Mouse (Mus musculus): Measurements from ENCODE around the gene Thsd7a.

Thsd7a gene

GRCm38 (mm10) chr6:12742791-12743190, 6.4 kb downstream of the Thsd7a start:
- no peak for TF ChIP-seq GATA4 (IDR thresholded peaks at IDR 0.05; ENCODE audit: insufficient replicate concordance, low read length)

DNA sequence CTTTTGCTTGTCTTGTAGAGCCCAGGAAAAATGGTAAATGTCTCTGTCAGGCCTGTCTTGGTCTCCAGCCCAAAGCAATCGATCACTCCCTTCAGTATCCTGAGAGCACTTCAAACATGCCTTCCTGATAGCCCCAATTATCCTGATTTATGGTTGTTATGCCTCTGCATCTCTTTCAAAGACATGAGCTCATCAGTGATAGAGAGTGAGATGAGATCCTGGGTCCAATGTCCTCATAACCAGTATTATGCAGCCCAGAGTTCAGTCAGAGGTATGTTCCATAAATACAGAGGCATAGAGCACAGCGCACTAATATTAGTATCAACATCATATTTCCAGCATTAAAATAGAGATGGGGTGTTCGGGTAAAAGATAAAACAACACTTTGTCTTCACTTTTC, 15.3 kb downstream of the Thsd7a start:
- no peak for TF ChIP-seq GATA4 (IDR thresholded peaks at IDR 0.05; ENCODE audit: insufficient replicate concordance, low read length)

- no peak for TF ChIP-seq GATA4 (IDR thresholded peaks at IDR 0.05; ENCODE audit: insufficient replicate concordance, low read length)
Observed at GRCm38 (mm10) chr6:12716071-12716470, 33.1 kb downstream of the Thsd7a start.

GRCm38 (mm10) chr6:12712581-12712980, 36.6 kb downstream of the Thsd7a start:
- no peak for TF ChIP-seq GATA4 (IDR thresholded peaks at IDR 0.05; ENCODE audit: insufficient replicate concordance, low read length)

GRCm38 (mm10) chr6:12702925-12703324, 46.3 kb downstream of the Thsd7a start:
- no peak for TF ChIP-seq GATA4 (IDR thresholded peaks at IDR 0.05; ENCODE audit: insufficient replicate concordance, low read length)

GRCm38 (mm10) chr6:12699089-12699488, 50.1 kb downstream of the Thsd7a start:
- no peak for TF ChIP-seq GATA4 (IDR thresholded peaks at IDR 0.05; ENCODE audit: insufficient replicate concordance, low read length)

GRCm38 (mm10) chr6:12693689-12694088, 55.5 kb downstream of the Thsd7a start:
- TF ChIP-seq GATA4 (IDR thresholded peaks at IDR 0.05; ENCODE audit: insufficient replicate concordance, low read length) = no peak

GRCm38 (mm10) chr6:12693239-12693638, 56.0 kb downstream of the Thsd7a start:
- TF ChIP-seq GATA4 (IDR thresholded peaks at IDR 0.05; ENCODE audit: insufficient replicate concordance, low read length) = no peak

GRCm38 (mm10) chr6:12649633-12650032, 99.6 kb downstream of the Thsd7a start:
- TF ChIP-seq GATA4 (IDR thresholded peaks at IDR 0.05; ENCODE audit: insufficient replicate concordance, low read length) = no peak

DNA sequence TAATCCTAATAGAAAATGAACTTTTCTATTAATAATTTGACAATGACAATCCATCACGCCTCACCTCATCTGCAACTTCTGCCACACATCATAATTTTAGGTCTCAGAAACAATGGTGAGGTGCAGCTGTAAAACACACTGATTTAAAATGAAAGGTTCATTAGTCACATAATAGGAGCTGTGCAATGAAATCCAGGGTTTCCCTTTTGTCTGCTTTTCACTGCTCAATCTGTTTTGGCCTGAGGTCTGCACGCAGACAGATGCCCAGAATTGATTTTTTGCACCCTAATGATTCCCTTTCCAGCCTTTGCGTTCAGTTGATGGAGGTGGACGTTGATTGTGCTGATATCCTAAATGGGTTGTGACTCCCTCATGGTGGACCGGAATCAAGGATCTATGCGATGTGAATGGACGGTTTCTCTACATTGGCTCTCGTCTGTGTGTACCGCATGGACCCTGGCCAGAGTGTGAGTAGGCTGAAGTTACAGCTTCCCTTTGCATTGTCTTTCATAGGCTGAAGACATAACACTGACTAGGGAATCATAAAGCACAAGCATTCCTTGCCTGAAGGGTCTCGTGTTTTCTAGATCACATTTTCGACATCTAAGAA, 120.5 kb downstream of the Thsd7a start:
- TF ChIP-seq GATA4 (IDR thresholded peaks at IDR 0.05; ENCODE audit: insufficient replicate concordance, low read length) = no peak

DNA sequence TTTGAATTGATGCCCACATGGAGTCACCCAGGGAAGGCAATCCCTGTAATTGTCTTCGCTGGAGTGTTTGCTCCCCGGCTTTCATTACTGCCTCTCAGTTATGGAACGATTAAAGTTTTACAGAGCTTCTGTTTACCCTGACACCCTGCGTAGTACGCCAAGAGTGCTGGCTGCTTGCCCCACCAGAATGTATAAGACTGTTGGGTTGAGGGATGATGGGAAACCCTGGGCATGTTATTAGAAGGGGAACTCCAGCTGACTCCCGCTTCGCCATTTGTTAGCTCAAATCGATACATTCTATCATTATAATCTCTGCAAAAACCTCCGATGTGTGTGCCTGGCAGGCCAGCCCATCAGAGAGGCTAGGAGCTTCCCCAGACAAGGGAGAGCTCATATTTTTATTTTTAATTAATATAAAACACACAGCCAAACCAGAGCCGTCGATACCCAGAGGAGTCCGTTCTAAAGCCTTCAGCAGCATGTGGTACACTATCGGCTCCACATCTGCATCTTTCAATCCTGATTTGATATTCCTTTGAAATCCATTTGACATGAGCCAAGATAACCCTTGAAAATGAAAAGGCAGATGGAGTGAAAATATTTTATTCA, 142.5 kb downstream of the Thsd7a start:
- no peak for TF ChIP-seq GATA4 (IDR thresholded peaks at IDR 0.05; ENCODE audit: insufficient replicate concordance, low read length)

- TF ChIP-seq GATA4 (IDR thresholded peaks at IDR 0.05; ENCODE audit: insufficient replicate concordance, low read length) = no peak
Observed at GRCm38 (mm10) chr6:12602927-12603326, 146.3 kb downstream of the Thsd7a start.

DNA sequence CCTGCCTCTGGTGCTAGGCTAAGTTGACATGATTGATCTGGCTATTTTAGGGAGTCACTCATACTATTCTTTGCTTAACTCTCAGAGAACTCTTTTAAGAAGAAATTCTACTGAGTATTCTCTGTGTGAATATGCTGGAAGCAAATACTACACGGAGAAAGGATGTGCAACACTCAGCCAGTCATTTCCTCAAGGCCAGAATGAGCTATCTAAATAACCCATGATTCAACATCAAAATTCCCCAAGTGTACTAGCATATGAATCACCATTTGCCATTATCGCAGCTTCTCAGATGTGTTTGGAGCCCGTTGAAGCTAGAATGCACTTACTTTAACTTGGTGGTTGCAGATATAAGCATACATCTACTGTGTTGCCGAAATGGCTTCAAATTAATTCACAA, 147.0 kb downstream of the Thsd7a start:
- no peak for TF ChIP-seq GATA4 (IDR thresholded peaks at IDR 0.05; ENCODE audit: insufficient replicate concordance, low read length)

DNA sequence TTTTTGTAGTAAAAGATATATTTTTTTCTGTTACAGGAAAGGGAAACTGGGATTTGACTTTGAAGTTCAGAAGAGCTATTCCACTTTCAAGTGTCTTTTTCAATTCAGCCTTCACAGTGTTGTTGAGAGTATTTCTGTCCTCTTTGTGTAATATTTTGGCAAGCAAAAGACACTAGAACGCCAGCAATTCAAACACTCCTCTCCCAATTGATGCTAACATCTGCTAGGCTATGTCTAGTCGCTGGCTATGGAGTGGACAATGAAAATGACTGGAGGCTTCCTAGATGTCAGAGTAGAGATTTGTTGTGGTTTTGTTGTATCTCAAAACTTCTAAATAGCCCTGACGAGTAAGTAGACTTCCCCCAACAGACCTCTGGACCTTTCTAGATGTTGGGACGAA, 164.8 kb downstream of the Thsd7a start:
- TF ChIP-seq GATA4 (IDR thresholded peaks at IDR 0.05; ENCODE audit: insufficient replicate concordance, low read length) = no peak

GRCm38 (mm10) chr6:12581143-12581542, 168.1 kb downstream of the Thsd7a start:
- TF ChIP-seq GATA4 (IDR thresholded peaks at IDR 0.05; ENCODE audit: insufficient replicate concordance, low read length) = no peak

DNA sequence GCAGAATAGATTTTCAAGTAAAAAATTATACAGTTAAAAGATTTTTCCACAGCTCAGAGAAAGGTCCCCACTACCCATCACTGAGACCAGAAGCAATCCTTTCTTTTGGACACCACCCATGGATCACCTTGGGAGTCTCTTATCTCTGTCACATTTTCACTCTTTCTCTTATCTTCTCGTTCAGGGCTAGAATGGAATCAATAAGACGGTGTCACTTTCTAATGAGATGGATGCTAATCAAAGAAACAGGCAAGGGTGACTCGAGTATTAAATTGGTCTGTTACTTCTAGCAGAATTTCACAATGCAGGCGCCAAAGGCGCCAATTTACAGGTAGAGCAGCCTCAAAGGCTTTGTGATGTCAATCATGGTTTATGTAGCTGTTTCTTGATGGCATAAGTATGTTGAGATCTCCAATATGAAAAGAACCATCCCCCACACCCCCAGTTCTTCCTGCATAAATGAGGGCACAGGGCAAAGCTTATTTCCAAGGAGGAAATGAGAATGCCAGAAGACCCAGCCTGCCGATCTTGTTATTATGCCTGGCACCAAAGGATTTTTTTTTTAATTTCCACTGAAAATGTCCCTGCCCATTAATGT, 173.5 kb downstream of the Thsd7a start:
- no peak for TF ChIP-seq GATA4 (IDR thresholded peaks at IDR 0.05; ENCODE audit: insufficient replicate concordance, low read length)

DNA sequence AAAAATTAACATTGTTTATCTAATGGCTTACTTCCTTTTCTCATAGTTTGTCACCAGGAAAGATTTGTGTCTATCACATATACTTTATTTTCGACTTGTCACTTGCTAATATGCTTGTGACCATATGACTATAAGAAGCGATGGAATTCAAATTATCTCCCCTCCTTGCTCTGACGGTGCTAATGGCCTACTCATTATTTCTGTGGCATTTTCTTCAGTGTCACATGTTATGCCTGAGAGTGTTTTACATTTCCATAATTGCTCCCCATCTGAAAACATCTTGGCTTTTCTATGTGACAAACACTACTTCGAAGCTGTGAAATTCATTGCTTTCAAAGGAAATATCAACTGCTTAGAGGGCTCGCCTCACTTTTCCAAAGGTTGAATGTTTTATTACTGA, 177.0 kb downstream of the Thsd7a start:
- TF ChIP-seq GATA4 (IDR thresholded peaks at IDR 0.05; ENCODE audit: insufficient replicate concordance, low read length) = no peak
